Mouse (Mus musculus): ENCODE data around the gene Grm1. TPM values are rescaled to one million over a fixed set of nuclear protein-coding genes. Genes with fewer than 3 reads are reported as not detected.

Grm1 gene
- polyA plus RNA-seq, 1 experiment, result not detected

DNA sequence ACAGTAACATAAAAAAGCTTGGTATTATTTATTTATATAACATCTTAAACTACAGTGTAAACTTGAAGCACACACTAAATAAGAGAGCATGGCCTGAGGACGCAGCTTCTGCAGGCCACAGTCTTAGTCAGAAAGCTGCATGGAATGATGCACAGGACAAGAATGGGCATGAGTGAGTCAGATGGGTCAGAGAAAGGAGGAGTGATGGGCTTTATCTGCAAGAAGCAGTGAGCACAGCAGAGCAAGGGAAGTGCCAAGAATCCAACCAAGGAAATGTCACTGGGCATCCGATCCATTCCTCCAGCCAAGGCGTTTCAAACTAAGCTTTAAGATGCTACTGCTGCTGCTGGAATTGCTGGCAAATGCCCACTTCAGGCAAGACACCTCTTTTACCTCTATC is 131.6 kb downstream of the Grm1 start:
- TF ChIP-seq MYOD1 (IDR thresholded peaks at IDR 0.05; ENCODE audit: control insufficient read depth, insufficient read length, low read depth), result no peak
- no peak for TF ChIP-seq CEBPB (IDR thresholded peaks at IDR 0.05; ENCODE audit: low read depth)
- TF ChIP-seq CTCF (IDR thresholded peaks at IDR 0.05; ENCODE audit: control insufficient read depth, insufficient read depth, insufficient read length), result no peak
- no peak for TF ChIP-seq FOSL1 (IDR thresholded peaks at IDR 0.05; ENCODE audit: insufficient read depth, low read length, poor library complexity, severe bottlenecking)
- TF ChIP-seq MYOG (IDR thresholded peaks at IDR 0.05; ENCODE audit: control insufficient read depth, extremely low read depth, insufficient read length), result no peak
- TF ChIP-seq MAX (IDR thresholded peaks at IDR 0.05), result no peak
- TF ChIP-seq USF1 (IDR thresholded peaks at IDR 0.05; ENCODE audit: low read depth), result no peak

DNA sequence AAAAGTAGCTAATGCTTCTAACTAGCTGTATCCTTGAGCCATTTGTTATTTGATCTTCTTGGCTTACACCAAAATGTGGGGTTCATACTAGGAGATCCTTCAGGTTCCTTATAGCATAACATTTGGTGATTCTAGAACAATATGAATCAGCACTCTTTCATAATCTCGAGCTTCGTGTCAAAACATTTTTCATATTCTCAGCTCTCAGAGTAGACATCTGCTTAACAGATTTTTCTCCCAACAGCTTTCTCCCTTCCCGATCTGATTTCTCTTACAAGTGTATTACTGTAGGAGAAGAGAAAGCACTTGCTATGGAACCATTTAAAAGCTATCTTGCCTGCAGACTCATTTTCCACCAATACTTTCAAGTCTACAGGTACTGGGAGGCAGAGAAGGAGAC is 133.0 kb downstream of the Grm1 start:
- no peak for TF ChIP-seq CTCF (IDR thresholded peaks at IDR 0.05; ENCODE audit: control insufficient read depth, insufficient read depth, insufficient read length)
- TF ChIP-seq MYOG (IDR thresholded peaks at IDR 0.05; ENCODE audit: control insufficient read depth, extremely low read depth, insufficient read length), result no peak
- TF ChIP-seq USF1 (IDR thresholded peaks at IDR 0.05; ENCODE audit: low read depth), result no peak
- no peak for TF ChIP-seq CEBPB (IDR thresholded peaks at IDR 0.05; ENCODE audit: low read depth)
- no peaks in the 10 kb centered on the region for H3K36me3 ChIP-seq (ENCODE audit: control insufficient read depth, insufficient read depth)
- no peaks in the 10 kb centered on the region for H3K27me3 ChIP-seq (ENCODE audit: control insufficient read depth, insufficient read depth, insufficient read length)
- no peak overlapping the region for H3K4me3 ChIP-seq (ENCODE audit: insufficient read depth, poor library complexity, severe bottlenecking)
- no peak overlapping the region for H3ac ChIP-seq (ENCODE audit: control insufficient read depth, insufficient read length, low read depth)
- H3K79me2 ChIP-seq (ENCODE audit: control insufficient read depth, insufficient read depth), result no peaks in the 10 kb centered on the region
- no peaks in the 10 kb centered on the region for H3K79me3 ChIP-seq (ENCODE audit: low read depth)

More for the DNA sequence above, 131.6 kb downstream of the Grm1 start:
- Histone ChIP-seq H3K79me2 (ENCODE audit: control insufficient read depth, insufficient read depth) (no peaks in the 10 kb centered on the region), H3K27me3 (ENCODE audit: control insufficient read depth, insufficient read depth, insufficient read length) (no peaks in the 10 kb centered on the region), H3K36me3 (ENCODE audit: control insufficient read depth, insufficient read depth) (no peaks in the 10 kb centered on the region), H3K79me3 (ENCODE audit: low read depth) (no peaks in the 10 kb centered on the region), H3ac (ENCODE audit: control insufficient read depth, insufficient read length, low read depth) (no peak overlapping the region), H3K4me3 (ENCODE audit: insufficient read depth, poor library complexity, severe bottlenecking) (no peak overlapping the region)

DNA sequence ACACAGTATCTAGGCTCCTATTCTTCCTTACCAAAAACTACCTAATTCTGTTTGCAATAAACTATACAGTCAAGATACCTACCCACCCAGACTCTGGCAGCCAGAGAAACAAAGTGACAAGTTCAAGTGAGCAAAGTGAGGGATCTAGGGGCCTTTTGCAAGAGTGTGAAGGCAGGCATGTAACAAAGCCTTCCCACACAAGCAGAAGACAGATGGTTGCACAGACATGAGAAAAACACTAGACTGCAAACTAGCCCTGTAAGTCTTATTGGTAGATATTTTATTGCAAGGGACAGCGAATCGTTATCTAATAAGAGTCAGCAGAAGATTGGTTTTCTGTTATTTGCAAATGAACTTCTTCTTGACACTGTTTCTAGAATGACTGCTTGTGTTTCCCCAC is 134.6 kb downstream of the Grm1 start:
- no peaks in the 10 kb centered on the region for H3K79me3 ChIP-seq (ENCODE audit: low read depth)
- H3K27me3 ChIP-seq (ENCODE audit: control insufficient read depth, insufficient read depth, insufficient read length), result no peaks in the 10 kb centered on the region
- no peak overlapping the region for H3K4me3 ChIP-seq (ENCODE audit: insufficient read depth, poor library complexity, severe bottlenecking)
- H3K79me2 ChIP-seq (ENCODE audit: control insufficient read depth, insufficient read depth), result no peaks in the 10 kb centered on the region
- H3ac ChIP-seq (ENCODE audit: control insufficient read depth, insufficient read length, low read depth), result no peak overlapping the region
- no peaks in the 10 kb centered on the region for H3K36me3 ChIP-seq (ENCODE audit: control insufficient read depth, insufficient read depth)
- TF ChIP-seq MAX (IDR thresholded peaks at IDR 0.05), result no peak
- TF ChIP-seq FOSL1 (IDR thresholded peaks at IDR 0.05; ENCODE audit: insufficient read depth, low read length, poor library complexity, severe bottlenecking), result no peak
- TF ChIP-seq CEBPB (IDR thresholded peaks at IDR 0.05; ENCODE audit: low read depth), result no peak
- TF ChIP-seq CTCF (IDR thresholded peaks at IDR 0.05; ENCODE audit: control insufficient read depth, insufficient read depth, insufficient read length), result no peak
- TF ChIP-seq MYOD1 (IDR thresholded peaks at IDR 0.05; ENCODE audit: control insufficient read depth, insufficient read length, low read depth), result no peak
- no peak for TF ChIP-seq USF1 (IDR thresholded peaks at IDR 0.05; ENCODE audit: low read depth)

- Histone ChIP-seq H3ac (ENCODE audit: control insufficient read depth, insufficient read length, low read depth) (no peak overlapping the region), H3K79me3 (ENCODE audit: low read depth) (no peaks in the 10 kb centered on the region), H3K4me3 (ENCODE audit: insufficient read depth, poor library complexity, severe bottlenecking) (no peak overlapping the region), H3K27me3 (ENCODE audit: control insufficient read depth, insufficient read depth, insufficient read length) (no peaks in the 10 kb centered on the region), H3K79me2 (ENCODE audit: control insufficient read depth, insufficient read depth) (no peaks in the 10 kb centered on the region), H3K36me3 (ENCODE audit: control insufficient read depth, insufficient read depth) (no peaks in the 10 kb centered on the region)
- no peak for TF ChIP-seq CTCF (IDR thresholded peaks at IDR 0.05; ENCODE audit: control insufficient read depth, insufficient read depth, insufficient read length)
- TF ChIP-seq MAX (IDR thresholded peaks at IDR 0.05), result no peak
- TF ChIP-seq MYOD1 (IDR thresholded peaks at IDR 0.05; ENCODE audit: control insufficient read depth, insufficient read length, low read depth), result no peak
- no peak for TF ChIP-seq MYOG (IDR thresholded peaks at IDR 0.05; ENCODE audit: control insufficient read depth, extremely low read depth, insufficient read length)
- no peak for TF ChIP-seq USF1 (IDR thresholded peaks at IDR 0.05; ENCODE audit: low read depth)
- no peak for TF ChIP-seq CEBPB (IDR thresholded peaks at IDR 0.05; ENCODE audit: low read depth)
- TF ChIP-seq FOSL1 (IDR thresholded peaks at IDR 0.05; ENCODE audit: insufficient read depth, low read length, poor library complexity, severe bottlenecking), result no peak
Observed at GRCm38 (mm10) chr10:10944003-10944402, 138.2 kb downstream of the Grm1 start.

- Histone ChIP-seq H3ac (ENCODE audit: control insufficient read depth, insufficient read length, low read depth) (no peak overlapping the region), H3K27me3 (ENCODE audit: control insufficient read depth, insufficient read depth, insufficient read length) (no peaks in the 10 kb centered on the region), H3K79me2 (ENCODE audit: control insufficient read depth, insufficient read depth) (no peaks in the 10 kb centered on the region), H3K4me3 (ENCODE audit: insufficient read depth, poor library complexity, severe bottlenecking) (no peak overlapping the region), H3K79me3 (ENCODE audit: low read depth) (no peaks in the 10 kb centered on the region), H3K36me3 (ENCODE audit: control insufficient read depth, insufficient read depth) (no peaks in the 10 kb centered on the region)
- TF ChIP-seq CTCF (IDR thresholded peaks at IDR 0.05; ENCODE audit: control insufficient read depth, insufficient read depth, insufficient read length), result no peak
- no peak for TF ChIP-seq MYOG (IDR thresholded peaks at IDR 0.05; ENCODE audit: control insufficient read depth, extremely low read depth, insufficient read length)
- TF ChIP-seq MAX (IDR thresholded peaks at IDR 0.05), result no peak
- TF ChIP-seq USF1 (IDR thresholded peaks at IDR 0.05; ENCODE audit: low read depth), result no peak
- no peak for TF ChIP-seq FOSL1 (IDR thresholded peaks at IDR 0.05; ENCODE audit: insufficient read depth, low read length, poor library complexity, severe bottlenecking)
- TF ChIP-seq CEBPB (IDR thresholded peaks at IDR 0.05; ENCODE audit: low read depth), result no peak
- TF ChIP-seq MYOD1 (IDR thresholded peaks at IDR 0.05; ENCODE audit: control insufficient read depth, insufficient read length, low read depth), result no peak
Observed at GRCm38 (mm10) chr10:10942248-10942647, 139.9 kb downstream of the Grm1 start.

GRCm38 (mm10) chr10:10935806-10936205 is 146.3 kb downstream of the Grm1 start:
- Histone ChIP-seq H3K79me3 (ENCODE audit: low read depth) (no peaks in the 10 kb centered on the region), H3K27me3 (ENCODE audit: control insufficient read depth, insufficient read depth, insufficient read length) (no peaks in the 10 kb centered on the region), H3K79me2 (ENCODE audit: control insufficient read depth, insufficient read depth) (no peaks in the 10 kb centered on the region), H3ac (ENCODE audit: control insufficient read depth, insufficient read length, low read depth) (no peak overlapping the region), H3K4me3 (ENCODE audit: insufficient read depth, poor library complexity, severe bottlenecking) (no peak overlapping the region), H3K36me3 (ENCODE audit: control insufficient read depth, insufficient read depth) (no peaks in the 10 kb centered on the region)
- no peak for TF ChIP-seq MYOG (IDR thresholded peaks at IDR 0.05; ENCODE audit: control insufficient read depth, extremely low read depth, insufficient read length)
- no peak for TF ChIP-seq MAX (IDR thresholded peaks at IDR 0.05)
- TF ChIP-seq MYOD1 (IDR thresholded peaks at IDR 0.05; ENCODE audit: control insufficient read depth, insufficient read length, low read depth), result no peak
- TF ChIP-seq USF1 (IDR thresholded peaks at IDR 0.05; ENCODE audit: low read depth), result no peak
- no peak for TF ChIP-seq CTCF (IDR thresholded peaks at IDR 0.05; ENCODE audit: control insufficient read depth, insufficient read depth, insufficient read length)
- TF ChIP-seq FOSL1 (IDR thresholded peaks at IDR 0.05; ENCODE audit: insufficient read depth, low read length, poor library complexity, severe bottlenecking), result no peak
- TF ChIP-seq CEBPB (IDR thresholded peaks at IDR 0.05; ENCODE audit: low read depth), result no peak
